Mouse (Mus musculus) small intestine, adult 2 months (tissue): ENCODE measurements at regions not wholly inside any gene's neighbourhood (a gene's known extent, or its start where the extent isn't known, plus 50 kb on each side); places are given as distances from the start of the nearest gene placed in this dataset.

Experiments
- H3K27ac ChIP-seq: fragments of 200-500 bp; 2 replicates; pipeline ENCODE4 v1.5.1; 2012; ENCODE audit warnings: low read depth, low read length, control low read depth, inconsistent platforms; ENCODE audit not compliant: insufficient read depth
- H3K27me3 ChIP-seq: fragments of 200-500 bp; 2 replicates; pipeline ENCODE4 v1.6.1; 2012; ENCODE audit warnings: mild to moderate bottlenecking, moderate library complexity, low read length, inconsistent platforms; ENCODE audit not compliant: control insufficient read depth, insufficient read depth
- H3K36me3 ChIP-seq: fragments of 200-500 bp; 2 replicates; pipeline ENCODE4 v1.6.1; 2012; ENCODE audit warnings: mild to moderate bottlenecking, low read length, control low read depth, inconsistent platforms; ENCODE audit not compliant: control insufficient read depth, insufficient read depth
- H3K4me1 ChIP-seq: fragments of 200-500 bp; 2 replicates; pipeline ENCODE4 v1.6.1; 2012; ENCODE audit warnings: low read length, inconsistent platforms, mixed read lengths; ENCODE audit not compliant: control insufficient read depth, insufficient read depth, insufficient read length
- H3K4me3 ChIP-seq: fragments of 200-500 bp; 2 replicates; pipeline ENCODE4 v1.5.1; 2012; ENCODE audit warnings: low read depth, mild to moderate bottlenecking, control low read depth, inconsistent platforms, low read length, moderate library complexity
- CTCF ChIP-seq: fragments of 200-500 bp; IDR thresholded peaks from 2 replicates; pipeline ENCODE4 v1.5.1; 2012; ENCODE audit warnings: low read depth, mild to moderate bottlenecking, control low read depth, inconsistent platforms, low read length, moderate library complexity, mixed read lengths; ENCODE audit not compliant: insufficient replicate concordance, insufficient read length; ENCODE audit errors: extremely low read depth
- POLR2A ChIP-seq: fragments of 200-500 bp; IDR thresholded peaks from 2 replicates; pipeline ENCODE4 v1.6.1; 2012; ENCODE audit warnings: low read depth, mild to moderate bottlenecking, control low read depth, inconsistent platforms, low read length, moderate library complexity
- WGBS: fragments of 180-500 bp; shearing (Covaris S2); methylation state at CpG from one replicate; pipeline ENCODE4 v1.1.7; 2018; 5-methylcytosine and 5-hydroxymethylcytosine counted together

DNA sequence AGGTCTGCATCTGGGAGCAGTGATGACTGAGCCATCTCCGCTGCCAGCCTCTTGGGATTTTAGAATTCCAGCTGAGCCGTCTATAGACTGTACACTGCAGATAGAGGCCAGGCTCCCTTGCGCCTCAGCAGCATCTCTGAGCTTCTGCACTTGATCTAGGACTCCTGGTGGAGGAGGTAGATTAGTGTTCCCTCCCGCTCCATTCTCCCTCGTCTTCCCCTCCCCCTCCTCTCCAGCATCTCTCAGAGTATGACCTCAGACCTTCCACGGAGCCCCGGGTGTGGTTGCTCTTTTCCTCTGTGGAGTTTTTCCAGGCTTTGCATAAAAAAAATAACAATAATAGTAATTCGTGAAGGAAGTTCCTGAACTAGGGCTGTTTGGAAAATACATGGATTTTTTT, 241.8 kb downstream of the Gadd45g start:
- 51% methylated on average over 8 of the region's 8 CpGs for WGBS
- peaks cover 5% of the 10 kb centered on the region; the same call in 1 of the 2 replicates for H3K4me1 ChIP-seq
- H3K27me3 ChIP-seq = no peaks in the 10 kb centered on the region
- H3K36me3 ChIP-seq = no peaks in the 10 kb centered on the region
- TF ChIP-seq POLR2A = no peak
- TF ChIP-seq CTCF = no peak
- H3K27ac ChIP-seq = no peak overlapping the region
- no peak overlapping the region for H3K4me3 ChIP-seq

DNA sequence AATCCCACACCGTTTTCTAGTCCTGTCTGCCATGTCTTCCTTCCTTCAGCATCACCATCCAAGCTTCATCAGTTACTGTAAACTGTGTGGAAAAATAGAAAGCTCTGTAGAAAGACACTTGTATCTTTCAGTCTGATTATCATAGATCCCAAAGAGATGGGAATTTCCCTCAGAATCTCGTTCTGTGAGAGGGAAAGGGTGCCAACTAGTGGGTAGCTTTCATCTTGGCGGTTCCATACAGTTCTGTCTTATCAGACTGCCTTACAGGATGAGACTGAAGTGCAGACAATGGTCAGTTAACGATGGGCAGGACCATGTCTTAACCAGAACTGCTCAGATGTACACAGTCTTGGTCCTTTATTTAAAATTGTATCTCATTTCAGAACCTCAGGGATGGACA, 243.9 kb downstream of the Gadd45g start:
- WGBS = 60% methylated on average over 4 of the region's 4 CpGs
- TF ChIP-seq POLR2A (no peak), CTCF (no peak)

DNA sequence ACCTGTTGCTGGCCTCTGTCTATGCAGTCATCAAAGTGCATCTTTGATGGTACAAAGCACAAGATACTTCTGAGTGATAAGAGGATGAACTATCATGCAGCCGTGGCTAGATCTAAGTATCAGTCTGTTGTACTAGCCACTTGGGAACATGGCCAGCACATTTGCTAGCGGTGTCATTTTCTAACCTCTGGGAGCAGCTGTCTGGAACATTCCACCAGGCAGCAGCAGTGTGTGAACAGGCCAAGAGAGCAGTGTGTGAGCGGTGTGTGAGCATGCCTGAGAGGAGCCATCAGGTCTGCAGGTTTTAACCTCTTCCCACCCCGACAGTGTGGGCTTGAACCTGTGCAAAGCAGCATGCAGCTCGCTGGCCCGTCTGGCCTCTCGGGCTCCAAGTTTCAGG, 248.3 kb downstream of the Gadd45g start:
- Histone ChIP-seq H3K4me3 (no peak overlapping the region), H3K27ac (no peak overlapping the region), H3K4me1 (no peaks in the 10 kb centered on the region), H3K36me3 (no peaks in the 10 kb centered on the region), H3K27me3 (no peaks in the 10 kb centered on the region)
- 79% methylated on average over 7 of the region's 7 CpGs for WGBS
- TF ChIP-seq POLR2A (no peak), CTCF (no peak)

More for the DNA sequence above, 243.9 kb downstream of the Gadd45g start:
- Histone ChIP-seq H3K4me3 (no peak overlapping the region), H3K27ac (no peak overlapping the region), H3K4me1 (peaks cover 1% of the 10 kb centered on the region; the same call in 1 of the 2 replicates), H3K27me3 (no peaks in the 10 kb centered on the region), H3K36me3 (no peaks in the 10 kb centered on the region)

DNA sequence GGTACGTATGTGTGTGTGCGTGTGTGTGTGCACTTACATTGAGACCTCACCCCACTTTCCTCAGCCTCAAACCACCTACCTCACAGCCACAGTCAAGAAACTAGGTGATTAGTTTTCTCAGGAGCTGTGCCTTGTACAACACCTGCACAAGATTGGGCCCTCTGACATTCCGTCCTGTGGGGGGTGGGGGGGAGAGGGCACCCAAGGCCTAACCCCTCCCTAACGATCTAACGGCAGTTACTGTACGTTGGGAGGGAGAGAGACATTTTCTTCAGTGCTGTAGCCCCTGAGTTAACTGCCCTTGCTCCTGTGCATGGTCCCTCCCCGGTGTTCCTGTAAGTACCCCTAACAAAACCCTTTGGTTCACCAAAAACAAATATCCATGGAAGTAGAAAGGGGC, 250.0 kb downstream of the Gadd45g start:
- Histone ChIP-seq H3K27ac (no peak overlapping the region), H3K36me3 (no peaks in the 10 kb centered on the region), H3K4me3 (no peak overlapping the region), H3K27me3 (no peaks in the 10 kb centered on the region), H3K4me1 (no peaks in the 10 kb centered on the region)
- WGBS = 85% methylated on average over 7 of the region's 7 CpGs
- no peak for TF ChIP-seq POLR2A
- TF ChIP-seq CTCF = no peak

DNA sequence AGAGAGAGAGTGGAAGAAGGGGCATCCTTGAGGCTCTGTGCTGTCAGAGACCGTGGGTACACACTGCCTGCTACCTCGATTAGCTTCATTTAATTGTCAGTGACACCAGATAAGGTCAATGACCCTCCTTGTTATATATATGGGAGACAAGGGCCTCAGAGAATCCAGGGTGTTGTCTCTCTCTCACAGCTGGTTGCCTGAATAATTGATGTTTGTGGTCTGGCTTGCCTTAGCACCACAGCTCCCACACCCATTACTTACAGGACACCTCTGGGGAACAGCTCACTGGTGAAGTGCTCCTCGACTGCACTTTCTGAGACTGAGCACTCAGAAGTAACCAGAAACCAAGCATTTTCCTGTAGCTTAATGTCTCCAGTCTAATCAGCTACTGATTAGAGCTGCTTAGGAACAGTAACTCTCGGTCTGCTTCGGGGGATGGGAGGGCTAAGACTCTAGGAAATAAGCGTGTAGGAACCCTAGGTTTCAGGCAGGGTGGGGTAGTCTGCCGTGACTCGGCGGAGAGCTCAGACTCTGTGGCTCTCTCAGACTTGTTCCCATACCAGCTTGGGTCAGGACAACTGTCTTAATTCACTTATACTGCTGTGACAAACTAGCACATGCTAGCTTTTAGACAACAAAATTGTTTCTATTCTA, 259.6 kb downstream of the Gadd45g start:
- TF ChIP-seq POLR2A (no peak), CTCF (no peak)
- Histone ChIP-seq H3K36me3 (no peaks in the 10 kb centered on the region), H3K4me3 (no peak overlapping the region), H3K27ac (no peak overlapping the region), H3K4me1 (peaks cover 2% of the 10 kb centered on the region; the same call in 1 of the 2 replicates), H3K27me3 (no peaks in the 10 kb centered on the region)
- 40% methylated on average over 9 of the region's 9 CpGs for WGBS

DNA sequence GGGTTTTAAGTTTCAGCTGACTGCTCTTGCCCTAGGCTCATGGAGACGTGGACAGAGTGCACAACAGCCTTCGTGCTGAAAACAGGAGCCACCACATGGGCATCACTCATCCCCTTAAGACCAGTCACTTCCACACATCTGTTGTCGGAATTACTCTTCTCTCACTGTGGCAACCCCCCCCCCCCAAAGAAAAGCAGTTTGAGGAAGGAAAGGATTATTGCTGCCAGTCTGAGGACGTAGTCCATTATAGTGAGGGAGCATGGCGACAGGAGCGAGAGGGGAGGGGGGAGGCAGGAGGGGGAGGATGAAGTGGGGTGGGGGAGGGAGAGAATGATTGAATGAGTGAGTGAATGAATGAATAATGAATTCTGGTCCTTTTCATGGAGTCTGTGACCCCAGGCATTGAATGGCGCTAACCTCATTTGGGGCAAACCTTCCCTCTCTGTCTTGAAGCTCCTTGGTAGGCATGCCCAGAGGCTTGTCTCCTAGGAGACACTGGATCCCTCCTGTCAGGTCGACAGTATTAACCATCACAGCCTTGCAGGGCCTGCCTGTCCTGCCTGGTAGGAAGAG, 262.0 kb downstream of the Gadd45g start:
- TF ChIP-seq POLR2A = no peak
- no peak for TF ChIP-seq CTCF
- H3K27me3 ChIP-seq = no peaks in the 10 kb centered on the region
- no peak overlapping the region for H3K4me3 ChIP-seq
- H3K27ac ChIP-seq = no peak overlapping the region
- no peaks in the 10 kb centered on the region for H3K36me3 ChIP-seq
- WGBS = 80% methylated on average over 8 of the region's 8 CpGs
- peaks cover 2% of the 10 kb centered on the region; the same call in 1 of the 2 replicates for H3K4me1 ChIP-seq

DNA sequence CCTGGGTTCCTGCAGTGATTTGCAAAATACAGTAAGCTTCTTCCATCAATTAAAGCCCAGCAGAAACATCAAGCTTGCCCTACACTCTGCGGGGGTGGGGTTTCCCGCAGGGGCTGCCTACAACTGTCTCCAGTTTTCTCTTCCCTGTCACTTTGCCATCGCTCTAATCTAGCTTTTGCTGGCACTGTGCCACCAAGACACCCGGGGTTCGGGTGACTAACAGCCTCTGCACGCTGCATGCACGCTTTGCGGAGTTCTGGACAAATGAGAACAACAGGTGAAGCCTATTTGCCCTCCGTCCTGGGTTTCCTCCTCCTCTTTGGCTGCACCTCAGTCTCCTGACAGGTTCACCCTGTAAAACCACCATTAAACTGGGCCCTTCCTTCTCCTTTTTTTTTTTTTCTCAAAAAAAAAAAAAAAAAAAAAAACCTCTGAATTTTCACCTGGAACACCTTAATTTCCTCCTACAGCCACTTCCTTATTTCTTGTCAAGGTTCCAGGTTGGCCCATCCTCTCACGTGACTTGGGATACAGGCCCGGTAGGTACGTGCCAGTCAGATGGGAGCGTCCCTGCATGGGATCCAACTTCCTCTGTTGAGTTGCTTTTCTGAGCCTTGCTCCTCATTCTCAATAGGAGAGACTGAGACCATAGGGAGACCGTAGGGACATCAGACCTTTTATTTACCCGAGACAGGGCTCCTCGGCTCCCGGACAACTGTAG, 262.7 kb downstream of the Gadd45g start:
- no peaks in the 10 kb centered on the region for H3K27me3 ChIP-seq
- H3K4me1 ChIP-seq = peaks cover 2% of the 10 kb centered on the region; the same call in 1 of the 2 replicates
- TF ChIP-seq CTCF (no peak), POLR2A (no peak)
- WGBS = 37% methylated on average over 17 of the region's 17 CpGs
- no peaks in the 10 kb centered on the region for H3K36me3 ChIP-seq
- no peak overlapping the region for H3K27ac ChIP-seq
- H3K4me3 ChIP-seq = peak overlapping the region; percentile 8; the same call in 1 of the 2 replicates
